In the genomic region with DNA sequence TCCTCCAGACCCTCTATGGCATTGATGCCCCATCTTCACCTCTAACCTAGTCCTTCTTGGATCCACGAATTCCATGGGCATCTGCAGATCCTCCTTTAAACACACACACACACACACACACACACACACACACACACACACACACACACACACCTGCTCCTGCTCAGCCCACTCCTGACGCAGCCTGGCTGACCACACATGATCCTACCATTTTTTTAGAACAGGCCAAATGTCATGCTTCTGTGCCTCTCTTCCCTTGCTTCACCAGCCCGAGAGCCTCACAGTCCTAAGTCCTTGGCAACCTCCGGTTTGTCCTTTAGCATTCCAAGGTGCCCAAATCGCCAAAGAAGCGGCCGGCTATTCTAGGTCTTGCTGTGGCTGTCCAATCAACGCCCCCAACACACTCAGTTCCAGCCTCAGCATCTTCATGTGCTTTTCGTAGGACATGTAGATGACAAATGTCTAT, we compare ENCODE assay signal across 8 mouse cellular contexts. TPM values are rescaled to one million over a fixed set of nuclear protein-coding genes. Genes with fewer than 3 reads are reported as not detected.
DNase-seq lines count a peak whose midpoint lies in the region; ATAC-seq and TF ChIP-seq lines count a peak whose summit lies in the region.

TSS of gene Slc38a3 (minus strand) at position 51 of the 466 bp plus-strand sequence.

- H3K27me3 ChIP-seq in intestine, postnatal 0 days (replicated peaks; ENCODE audit: control insufficient read depth, insufficient read depth, low read length), result peaks cover 22% of the 10 kb centered on the region
- H3K27me3 ChIP-seq in liver, postnatal 0 days (ENCODE audit: insufficient read depth, low read length), result peaks cover 38% of the 10 kb centered on the region

- TF ChIP-seq CTCF in gastrocnemius, adult 2 months (IDR thresholded peaks at IDR 0.05), result no peak
- TF ChIP-seq CTCF in intestine, postnatal 0 days (IDR thresholded peaks at IDR 0.05; ENCODE audit: low read depth), result no peak
- TF ChIP-seq CTCF in liver, postnatal 0 days (IDR thresholded peaks at IDR 0.05; ENCODE audit: low read depth), result no peak

- H3K4me2 ChIP-seq in intestine, postnatal 0 days (replicated peaks; ENCODE audit: low read depth), result no peak within 1 kb of the TSS
- H3K4me2 ChIP-seq in liver, postnatal 0 days (ENCODE audit: low read depth, low read length), result peak within 1 kb of the TSS; percentile 66

- peak; percentile 22 for DNase-seq in kidney, adult 18-20 months
- DNase-seq in kidney, postnatal 10 days, result no peak
- no peak for DNase-seq in gastrocnemius, adult 2 months
- no peak for DNase-seq in liver, postnatal 0 days
- no peak for DNase-seq in cerebellum, postnatal 14 days
- no peak for DNase-seq in cerebellum, adult 11-12 months
- no peak for DNase-seq in cerebellum, adult 11 months

- no peak for ATAC-seq in intestine, postnatal 0 days
- ATAC-seq in liver, postnatal 0 days, result no peak

- H3K4me3 ChIP-seq in gastrocnemius, adult 2 months, result peak within 1 kb of the TSS; percentile 84; the same call in 1 of the 2 replicates
- H3K4me3 ChIP-seq in intestine, postnatal 0 days (ENCODE audit: low read depth, low read length), result no peak within 1 kb of the TSS
- H3K4me3 ChIP-seq in liver, postnatal 0 days (ENCODE audit: low read depth, low read length), result peak within 1 kb of the TSS; percentile 60; the same call in 1 of the 2 replicates

- no peaks in the 10 kb centered on the region for H3K9me3 ChIP-seq in intestine, postnatal 0 days (ENCODE audit: control insufficient read depth)
- no peaks in the 10 kb centered on the region for H3K9me3 ChIP-seq in liver, postnatal 0 days (ENCODE audit: low read length)

- 88% methylated on average over 9 of the region's 9 CpGs for WGBS in intestine, postnatal 0 days
- 79% methylated on average over 9 of the region's 9 CpGs for WGBS in liver, postnatal 0 days (ENCODE audit: insufficient replicate concordance)

- peak within 1 kb of the TSS; percentile 97 for H3K27ac ChIP-seq in gastrocnemius, adult 2 months
- H3K27ac ChIP-seq in intestine, postnatal 0 days (ENCODE audit: low read depth, low read length), result no peak within 1 kb of the TSS
- peak within 1 kb of the TSS; percentile 93 for H3K27ac ChIP-seq in liver, postnatal 0 days (ENCODE audit: low read depth)

- no peak for TF ChIP-seq EP300 in liver, postnatal 0 days (IDR thresholded peaks at IDR 0.05; ENCODE audit: low read depth)

- intact Hi-C loops in gastrocnemius, adult 2 months (cut with DNase I), result no loop called here

- no peaks in the 10 kb centered on the region for H3K36me3 ChIP-seq in intestine, postnatal 0 days (ENCODE audit: control insufficient read depth, insufficient read depth)
- no peaks in the 10 kb centered on the region for H3K36me3 ChIP-seq in liver, postnatal 0 days (replicated peaks; ENCODE audit: insufficient read depth, low read length)

- peaks cover 8% of the 10 kb centered on the region for H3K4me1 ChIP-seq in intestine, postnatal 0 days (replicated peaks; ENCODE audit: control insufficient read depth, insufficient read depth, low read length)
- H3K4me1 ChIP-seq in liver, postnatal 0 days (ENCODE audit: insufficient read depth), result 0 out of 2 replicates have a peak, but pooled peaks cover 4% of the 10 kb centered on the region

- no peak within 1 kb of the TSS for H3K9ac ChIP-seq in intestine, postnatal 0 days (ENCODE audit: low read depth, low read length)
- H3K9ac ChIP-seq in liver, postnatal 0 days (replicated peaks), result peak within 1 kb of the TSS; percentile 82

RNA-seq across cellular contexts. Expression of gene Slc38a3, which starts in this region (rescaled TPM):
- total RNA-seq in gastrocnemius, adult 2 months (2021), result 10 to 100 TPM; 60.8 to 94.7 TPM
- polyA plus RNA-seq in intestine, postnatal 0 days (2015; fragmentation: Nextera tagmentation; extraction: Ambion mirVana), result 15.5 and 15.6 TPM in 2 replicates
- 147 and 174 TPM in 2 replicates for polyA plus RNA-seq in liver, postnatal 0 days (2015; fragmentation: Nextera tagmentation; extraction: Ambion mirVana)
